Mouse (Mus musculus) adrenal gland, adult 2 months (tissue): ENCODE measurements around the gene Rnf8. TPM values are rescaled to one million over a fixed set of nuclear protein-coding genes. Genes with fewer than 3 reads are reported as not detected.
"Not testable (repeated sequence)": the region's sequence is repeated elsewhere in the genome, so short reads cannot be mapped to it uniquely, and the experiment has no call there.

Source experiments
- DNase-seq: peaks from one replicate; pipeline ENCODE4 v3.0.0; 2021
- long read RNA-seq: library from polyadenylated mRNA; stranded (forward); transcript quantifications from one replicate; pipeline ENCODE4 v2.0.0, GENCODE M21; 2021
- polyA plus RNA-seq: library from polyadenylated mRNA; depleted of rRNA; stranded (reverse); fragments of >200 nt; gene quantifications from 2 replicates; pipeline ENCODE4 v1.2.3, GENCODE M21; 2012; rRNA removed
- total RNA-seq, 2 experiments: library from RNA; stranded (reverse); gene quantifications; 2 replicates each; pipeline ENCODE4 v1.2.3; 2021

Rnf8 gene
- total RNA-seq (10 to 100 TPM; 31.2 to 54.3 TPM), polyA plus RNA-seq (22.7 and 35.0 TPM in 2 replicates)
- long read RNA-seq, full-length matches to known transcripts: 31 of 32 reads
- long read RNA-seq, partial matches to known transcripts: 0 of 32 reads
- long read RNA-seq, other reads (novel, unspliced or antisense): 1 of 32 reads

- peak; percentile 96 for DNase-seq
Measured at GRCm38 (mm10) chr17:29614115-29615023, at the start of gene Rnf8, which contains the start of gene Gm28043. Gene Rnf8 (plus strand): TSS chr17:29614790. Gene Gm28043 (plus strand): TSS chr17:29614876.

- no peak for DNase-seq
Measured at GRCm38 (mm10) chr17:29565521-29565920, 49.1 kb upstream of the Rnf8 start.

DNA sequence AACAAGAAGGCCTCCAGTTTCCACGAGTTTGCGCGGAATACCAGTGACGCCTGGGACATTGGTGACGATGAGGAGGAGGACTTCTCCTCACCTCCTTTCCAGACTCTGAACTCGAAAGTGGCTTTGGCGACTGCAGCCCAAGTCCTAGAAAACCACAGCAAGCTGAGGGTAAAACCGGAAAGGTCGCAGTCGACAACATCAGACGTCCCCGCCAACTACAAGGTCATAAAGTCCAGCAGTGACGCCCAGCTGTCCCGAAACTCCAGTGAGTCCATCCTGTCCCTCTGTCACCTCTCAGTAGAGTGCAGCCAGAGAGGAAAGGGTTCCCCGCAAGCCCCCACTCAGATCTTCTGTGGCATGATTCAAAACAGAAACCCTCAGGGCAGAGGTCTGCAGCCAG is 46.2 kb upstream of the Rnf8 start:
- DNase-seq: peak; percentile 42

DNA sequence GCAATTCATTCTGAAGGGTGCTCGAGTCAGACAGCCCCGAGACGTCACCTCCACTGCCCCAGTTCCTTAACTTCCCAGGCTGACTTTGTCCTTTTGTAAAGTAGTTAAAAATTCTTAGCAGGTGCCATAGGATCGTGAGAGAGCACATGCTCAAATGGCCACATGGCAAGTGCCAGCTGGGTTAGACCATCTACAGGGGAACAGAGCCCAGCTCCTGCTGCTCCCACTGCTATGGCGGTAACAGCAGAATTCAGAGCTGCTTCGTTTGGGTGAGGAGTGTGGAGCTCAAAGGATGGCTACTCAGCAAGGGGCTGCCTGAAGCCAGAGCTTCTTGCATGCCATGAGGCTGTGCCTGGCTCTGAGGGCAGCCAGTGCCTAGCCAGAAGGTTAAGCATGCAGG is 44.8 kb upstream of the Rnf8 start:
- DNase-seq: no peak

GRCm38 (mm10) chr17:29579579-29580126 is 34.9 kb upstream of the Rnf8 start:
- DNase-seq: no peak

DNA sequence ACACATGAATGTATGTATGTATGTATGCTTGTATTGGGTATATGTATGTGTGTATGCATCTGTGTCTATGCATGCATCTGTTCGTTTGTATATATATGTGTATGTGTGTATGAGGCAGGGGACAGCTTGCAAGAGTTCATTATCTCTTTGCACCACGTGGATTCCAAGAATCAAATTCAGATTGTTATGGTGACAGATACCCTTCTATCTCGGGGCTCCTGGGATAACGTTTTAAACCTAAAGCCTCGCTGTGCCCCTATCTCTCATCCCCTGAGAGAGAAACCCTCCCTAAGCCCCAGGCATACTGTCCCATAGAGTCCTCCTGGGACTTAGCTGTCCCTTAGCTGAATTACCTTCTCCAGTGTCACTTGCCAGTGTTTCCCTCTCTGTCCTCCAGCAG is 31.0 kb upstream of the Rnf8 start:
- DNase-seq: no peak

- no peak for DNase-seq
Measured at GRCm38 (mm10) chr17:29584306-29584705, 30.3 kb upstream of the Rnf8 start.

GRCm38 (mm10) chr17:29584737-29585136 is 29.9 kb upstream of the Rnf8 start:
- DNase-seq: no peak

- DNase-seq: no peak
Measured at GRCm38 (mm10) chr17:29585446-29585845, 29.1 kb upstream of the Rnf8 start.

DNA sequence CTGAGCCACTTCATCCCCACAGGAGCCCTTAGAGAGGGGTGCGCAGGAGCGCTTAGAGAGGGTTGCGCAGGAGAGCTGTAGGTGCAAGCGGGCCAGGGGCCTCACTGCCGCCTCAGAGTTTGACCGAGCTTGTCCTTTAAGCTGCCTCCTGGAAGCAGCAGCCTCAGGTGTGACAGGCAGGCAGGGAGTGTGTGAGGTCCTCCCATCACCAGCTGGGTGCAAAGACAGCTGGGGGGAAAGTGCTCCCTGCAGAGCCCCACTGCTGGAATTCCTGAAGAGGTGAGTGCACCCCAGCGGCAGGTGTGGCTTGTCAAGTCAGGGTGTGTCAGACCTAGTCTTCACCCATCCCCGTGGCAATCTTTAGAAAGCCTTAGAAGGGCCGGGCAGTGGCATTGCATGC is 27.7 kb upstream of the Rnf8 start:
- DNase-seq: no peak

- no peak for DNase-seq
Measured at GRCm38 (mm10) chr17:29589221-29589898, 25.2 kb upstream of the Rnf8 start.

GRCm38 (mm10) chr17:29595891-29596770 is 18.5 kb upstream of the Rnf8 start:
- peak; percentile 62 for DNase-seq

- no peak for DNase-seq
Measured at GRCm38 (mm10) chr17:29596771-29597132, 17.8 kb upstream of the Rnf8 start.

- DNase-seq: no peak
Measured at GRCm38 (mm10) chr17:29599051-29599450, 15.5 kb upstream of the Rnf8 start.

GRCm38 (mm10) chr17:29599537-29599936 is 15.1 kb upstream of the Rnf8 start:
- DNase-seq: no peak

DNA sequence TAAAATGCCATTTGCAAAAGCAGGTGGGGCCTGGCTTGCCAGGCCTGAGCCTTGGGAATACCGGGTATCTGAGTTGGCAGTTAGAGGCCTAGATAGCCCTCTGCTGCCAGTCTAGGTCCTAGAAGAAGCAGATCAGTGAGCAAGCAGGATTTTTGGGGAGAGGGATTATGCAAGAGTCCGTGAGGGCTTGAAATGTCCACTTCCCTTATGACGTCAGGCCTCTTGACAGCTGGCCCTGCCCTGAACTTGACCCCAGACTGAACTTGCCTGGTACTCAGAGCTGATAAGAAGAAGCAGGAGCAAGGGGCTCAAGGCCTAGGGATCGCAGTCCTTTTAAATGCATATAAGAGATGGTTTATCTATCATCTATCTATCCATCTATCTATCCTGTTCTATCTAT is 13.2 kb upstream of the Rnf8 start:
- peak; percentile 74 for DNase-seq

DNA sequence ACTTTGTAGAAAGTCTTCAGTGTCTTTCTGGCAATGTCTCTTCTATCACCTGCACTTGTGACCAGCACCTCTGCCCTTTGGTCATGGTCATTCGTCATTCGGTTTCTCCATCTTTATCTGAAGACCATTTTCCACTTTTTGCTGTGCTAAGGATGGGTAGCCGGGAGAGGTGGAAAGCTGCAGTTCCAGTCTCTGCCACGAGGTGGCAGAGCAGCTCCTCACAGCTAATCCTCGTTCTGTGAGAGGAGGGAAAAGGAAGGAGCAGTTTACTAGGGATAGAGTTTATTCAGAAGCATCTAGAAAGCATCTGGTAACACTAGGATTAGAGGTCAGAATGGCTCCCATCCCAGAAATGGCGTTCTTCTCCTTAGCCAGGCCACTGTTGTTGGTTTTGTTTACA is 11.3 kb upstream of the Rnf8 start:
- peak; percentile 82 for DNase-seq

- DNase-seq: not testable (repeated sequence)
Measured at GRCm38 (mm10) chr17:29613453-29613852, 1.1 kb upstream of the Rnf8 start.

DNA sequence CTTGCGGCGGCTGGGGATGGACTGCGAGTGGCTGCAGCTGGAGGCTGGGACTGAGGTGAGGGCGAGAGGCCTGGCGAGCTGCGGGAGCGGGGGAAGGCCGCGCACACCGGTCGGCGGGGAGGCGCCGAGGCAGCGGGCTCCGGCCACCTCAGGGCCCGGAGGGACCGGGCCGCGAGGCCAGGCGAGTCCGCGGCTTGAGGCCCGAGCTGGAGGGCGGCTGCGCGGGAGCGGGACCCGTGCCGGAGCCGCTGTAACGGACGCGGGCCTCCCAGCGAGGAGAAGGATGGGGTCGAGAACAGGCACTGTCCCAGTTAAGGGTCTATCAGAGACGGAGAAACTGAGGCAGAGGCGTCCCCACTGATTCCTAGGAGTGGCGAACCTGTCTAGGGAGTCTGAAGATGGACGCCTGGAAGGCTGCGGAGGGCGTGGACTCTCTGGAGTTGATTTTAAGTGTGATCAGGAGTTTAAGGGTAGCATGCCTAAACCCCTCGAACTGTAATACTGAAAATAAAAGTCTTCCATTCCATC is 498 bp downstream of the Rnf8 start:
- DNase-seq: no peak

DNA sequence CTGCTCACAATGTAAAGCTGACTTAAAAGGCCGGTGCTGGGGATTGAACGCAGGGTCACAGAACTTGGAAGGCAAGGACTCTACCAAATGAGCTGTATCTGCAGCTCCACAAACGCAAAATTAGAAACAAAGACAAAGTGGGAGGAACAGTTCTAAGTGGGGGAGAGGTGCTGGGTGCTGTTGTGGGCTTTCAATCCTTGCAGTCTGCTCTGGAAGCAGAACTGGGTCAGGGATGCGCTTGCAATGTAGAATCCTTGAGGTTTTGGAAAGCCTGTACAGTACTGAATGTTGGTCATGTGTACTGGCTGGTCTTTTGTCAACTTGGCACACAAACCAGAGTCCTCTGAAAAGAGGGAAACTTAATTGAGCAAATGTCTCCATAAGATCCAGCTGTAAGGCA is 1.0 kb downstream of the Rnf8 start:
- DNase-seq: peak; percentile 73

- DNase-seq: no peak
Measured at GRCm38 (mm10) chr17:29619231-29619630, 4.6 kb downstream of the Rnf8 start.
